Mouse (Mus musculus): Measurements from ENCODE around the gene Dgkh. TPM values are rescaled to one million over a fixed set of nuclear protein-coding genes. Genes with fewer than 3 reads are reported as not detected.

Dgkh gene
- polyA plus RNA-seq, 1 experiment from 2014 or later = 0.87 TPM

- WGBS = 85% methylated on average over 8 of the region's 8 CpGs
- Histone ChIP-seq H3K4me1 (ENCODE audit: control insufficient read depth, insufficient read depth, low read length) (0 out of 2 replicates have a peak, but pooled peaks cover 7% of the 10 kb centered on the region), H3K4me2 (ENCODE audit: low read depth, severe bottlenecking) (no peak overlapping the region), H3K36me3 (ENCODE audit: control insufficient read depth, insufficient read depth, low read length) (no peaks in the 10 kb centered on the region), H3K9me3 (ENCODE audit: control insufficient read depth, low read length) (no peaks in the 10 kb centered on the region), H3K4me3 (ENCODE audit: low read depth, low read length) (no peak overlapping the region), H3K27me3 (ENCODE audit: control insufficient read depth, insufficient read depth, low read length) (no peaks in the 10 kb centered on the region), H3K27ac (replicated peaks; ENCODE audit: low read depth, low read length) (no peak overlapping the region), H3K9ac (ENCODE audit: low read length) (no peak overlapping the region)
- DNase-seq (ENCODE audit: low spot score) (no peak), ATAC-seq (ENCODE audit: insufficient number of reproducible peaks, low FRiP score, low TSS enrichment, low read depth) (no peak)
Observed at GRCm38 (mm10) chr14:78528461-78529425, 203.8 kb downstream of the Dgkh start.

GRCm38 (mm10) chr14:78526907-78527306 lies 205.7 kb downstream of the Dgkh start:
- H3K4me3 ChIP-seq (ENCODE audit: low read depth, low read length) = no peak overlapping the region
- no peaks in the 10 kb centered on the region for H3K27me3 ChIP-seq (ENCODE audit: control insufficient read depth, insufficient read depth, low read length)
- no peaks in the 10 kb centered on the region for H3K36me3 ChIP-seq (ENCODE audit: control insufficient read depth, insufficient read depth, low read length)
- no peak for ATAC-seq (ENCODE audit: insufficient number of reproducible peaks, low FRiP score, low TSS enrichment, low read depth)
- H3K4me2 ChIP-seq (ENCODE audit: low read depth, severe bottlenecking) = no peak overlapping the region
- H3K27ac ChIP-seq (replicated peaks; ENCODE audit: low read depth, low read length) = no peak overlapping the region
- 74% methylated on average over 6 of the region's 6 CpGs for WGBS
- H3K9me3 ChIP-seq (ENCODE audit: control insufficient read depth, low read length) = no peaks in the 10 kb centered on the region
- H3K4me1 ChIP-seq (ENCODE audit: control insufficient read depth, insufficient read depth, low read length) = 0 out of 2 replicates have a peak, but pooled peaks cover 7% of the 10 kb centered on the region
- no peak for DNase-seq (ENCODE audit: low spot score)
- no peak overlapping the region for H3K9ac ChIP-seq (ENCODE audit: low read length)

- no peaks in the 10 kb centered on the region for H3K36me3 ChIP-seq (ENCODE audit: control insufficient read depth, insufficient read depth, low read length)
- ATAC-seq (ENCODE audit: insufficient number of reproducible peaks, low FRiP score, low TSS enrichment, low read depth) = no peak
Observed at GRCm38 (mm10) chr14:78526475-78526874, 206.1 kb downstream of the Dgkh start.

DNA sequence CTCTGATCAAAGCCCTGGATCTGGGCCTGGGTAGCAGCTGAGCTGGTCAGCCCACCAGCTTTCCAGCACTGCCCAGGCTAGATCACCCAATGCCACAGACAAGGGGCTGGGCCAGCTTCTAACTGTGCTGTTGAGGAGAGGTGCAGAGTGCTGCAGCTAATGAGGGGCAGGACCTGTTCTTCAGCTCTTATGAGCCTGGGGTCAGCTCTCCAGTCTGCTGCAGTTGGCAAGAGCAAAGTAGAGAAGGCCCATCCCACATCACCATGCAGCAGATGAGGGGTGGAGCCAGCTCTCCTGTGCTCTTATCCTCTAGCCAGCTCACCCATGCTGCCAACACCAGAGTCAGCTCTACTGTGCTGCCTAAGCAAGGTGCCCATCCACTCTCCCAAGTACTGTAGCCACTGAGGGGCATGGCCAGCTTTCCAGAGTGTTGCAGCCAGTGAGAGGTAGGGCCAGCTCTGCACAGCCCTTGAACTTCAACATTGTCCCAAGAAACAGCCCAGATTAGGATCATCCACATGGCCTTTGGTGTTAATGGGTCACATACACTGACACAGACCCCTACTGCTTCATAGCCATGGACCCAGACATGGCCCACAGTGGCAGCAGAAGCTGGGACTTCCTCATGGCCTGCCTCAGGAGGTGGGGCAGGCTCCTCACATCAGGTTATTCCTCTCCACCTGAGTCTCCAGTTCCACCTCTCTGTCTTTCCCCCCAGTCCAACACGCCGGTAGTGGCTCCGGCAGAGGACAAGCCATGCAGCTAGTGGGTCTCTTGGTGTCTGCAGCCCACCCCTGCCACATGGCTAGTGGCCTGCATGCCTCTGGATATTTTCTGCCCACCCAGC lies 206.7 kb downstream of the Dgkh start:
- H3K27me3 ChIP-seq (ENCODE audit: control insufficient read depth, insufficient read depth, low read length) = no peaks in the 10 kb centered on the region
- no peak for DNase-seq (ENCODE audit: low spot score)
- 83% methylated on average over 3 of the region's 3 CpGs for WGBS

More at GRCm38 (mm10) chr14:78526475-78526874, 206.1 kb downstream of the Dgkh start:
- H3K4me3 ChIP-seq (ENCODE audit: low read depth, low read length) = no peak overlapping the region
- WGBS = 46% methylated on average over 3 of the region's 3 CpGs
- H3K9me3 ChIP-seq (ENCODE audit: control insufficient read depth, low read length) = no peaks in the 10 kb centered on the region
- H3K27me3 ChIP-seq (ENCODE audit: control insufficient read depth, insufficient read depth, low read length) = no peaks in the 10 kb centered on the region
- H3K27ac ChIP-seq (replicated peaks; ENCODE audit: low read depth, low read length) = no peak overlapping the region
- no peak overlapping the region for H3K4me2 ChIP-seq (ENCODE audit: low read depth, severe bottlenecking)
- no peak overlapping the region for H3K9ac ChIP-seq (ENCODE audit: low read length)
- 0 out of 2 replicates have a peak, but pooled peaks cover 7% of the 10 kb centered on the region for H3K4me1 ChIP-seq (ENCODE audit: control insufficient read depth, insufficient read depth, low read length)
- no peak for DNase-seq (ENCODE audit: low spot score)

GRCm38 (mm10) chr14:78525059-78525458 lies 207.5 kb downstream of the Dgkh start:
- 0 out of 2 replicates have a peak, but pooled peaks cover 4% of the 10 kb centered on the region for H3K4me1 ChIP-seq (ENCODE audit: control insufficient read depth, insufficient read depth, low read length)
- H3K36me3 ChIP-seq (ENCODE audit: control insufficient read depth, insufficient read depth, low read length) = no peaks in the 10 kb centered on the region
- no peak overlapping the region for H3K4me2 ChIP-seq (ENCODE audit: low read depth, severe bottlenecking)
- DNase-seq (ENCODE audit: low spot score) (no peak), ATAC-seq (ENCODE audit: insufficient number of reproducible peaks, low FRiP score, low TSS enrichment, low read depth) (no peak)
- no peak overlapping the region for H3K27ac ChIP-seq (replicated peaks; ENCODE audit: low read depth, low read length)
- 92% methylated on average over 2 of the region's 2 CpGs for WGBS
- no peak overlapping the region for H3K9ac ChIP-seq (ENCODE audit: low read length)
- no peaks in the 10 kb centered on the region for H3K9me3 ChIP-seq (ENCODE audit: control insufficient read depth, low read length)
- no peaks in the 10 kb centered on the region for H3K27me3 ChIP-seq (ENCODE audit: control insufficient read depth, insufficient read depth, low read length)
- no peak overlapping the region for H3K4me3 ChIP-seq (ENCODE audit: low read depth, low read length)

More for the DNA sequence above, 206.7 kb downstream of the Dgkh start:
- no peak overlapping the region for H3K4me2 ChIP-seq (ENCODE audit: low read depth, severe bottlenecking)
- H3K4me1 ChIP-seq (ENCODE audit: control insufficient read depth, insufficient read depth, low read length) = 0 out of 2 replicates have a peak, but pooled peaks cover 7% of the 10 kb centered on the region
- 0 out of 2 replicates have a peak, but pooled peaks have one; percentile 31 for ATAC-seq (ENCODE audit: insufficient number of reproducible peaks, low FRiP score, low TSS enrichment, low read depth)
- H3K27ac ChIP-seq (replicated peaks; ENCODE audit: low read depth, low read length) = no peak overlapping the region
- no peak overlapping the region for H3K9ac ChIP-seq (ENCODE audit: low read length)
- no peak overlapping the region for H3K4me3 ChIP-seq (ENCODE audit: low read depth, low read length)
- H3K36me3 ChIP-seq (ENCODE audit: control insufficient read depth, insufficient read depth, low read length) = no peaks in the 10 kb centered on the region
- no peaks in the 10 kb centered on the region for H3K9me3 ChIP-seq (ENCODE audit: control insufficient read depth, low read length)

- peaks cover 7% of the 10 kb centered on the region; the same call in 1 of the 2 replicates for H3K36me3 ChIP-seq (ENCODE audit: control insufficient read depth, insufficient read depth, low read length)
- no peaks in the 10 kb centered on the region for H3K27me3 ChIP-seq (ENCODE audit: control insufficient read depth, insufficient read depth, low read length)
- WGBS = 80% methylated on average over 8 of the region's 9 CpGs
Observed at GRCm38 (mm10) chr14:78510713-78511112, 221.9 kb downstream of the Dgkh start.

DNA sequence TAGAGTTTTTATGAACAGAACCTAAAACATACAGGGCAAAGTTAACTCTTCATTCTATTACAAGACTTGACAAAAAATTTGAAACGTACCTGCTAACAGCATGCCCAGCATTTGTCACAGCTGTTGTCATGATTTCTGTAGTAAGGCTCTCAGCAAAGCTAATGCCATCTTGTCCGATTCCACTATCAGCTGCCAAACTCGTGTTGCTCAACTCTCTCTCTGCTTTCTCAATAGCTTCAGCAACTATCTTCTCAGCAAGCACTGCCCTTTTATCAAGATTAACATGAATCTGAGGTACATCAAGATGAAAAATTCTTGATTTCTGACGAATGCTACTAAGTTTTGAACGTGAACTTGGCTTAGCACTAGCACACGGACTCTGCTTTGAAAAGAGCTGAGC lies 222.8 kb downstream of the Dgkh start:
- Histone ChIP-seq H3K9ac (ENCODE audit: low read length) (no peak overlapping the region), H3K36me3 (ENCODE audit: control insufficient read depth, insufficient read depth, low read length) (peaks cover 7% of the 10 kb centered on the region; the same call in 1 of the 2 replicates), H3K27me3 (ENCODE audit: control insufficient read depth, insufficient read depth, low read length) (no peaks in the 10 kb centered on the region), H3K4me1 (ENCODE audit: control insufficient read depth, insufficient read depth, low read length) (no peaks in the 10 kb centered on the region), H3K27ac (replicated peaks; ENCODE audit: low read depth, low read length) (no peak overlapping the region), H3K4me2 (ENCODE audit: low read depth, severe bottlenecking) (no peak overlapping the region), H3K9me3 (ENCODE audit: control insufficient read depth, low read length) (no peaks in the 10 kb centered on the region), H3K4me3 (ENCODE audit: low read depth, low read length) (no peak overlapping the region)
- no peak for ATAC-seq (ENCODE audit: insufficient number of reproducible peaks, low FRiP score, low TSS enrichment, low read depth)
- 92% methylated on average over 6 of the region's 6 CpGs for WGBS
- no peak for DNase-seq (ENCODE audit: low spot score)

More at GRCm38 (mm10) chr14:78510713-78511112, 221.9 kb downstream of the Dgkh start:
- no peak overlapping the region for H3K4me2 ChIP-seq (ENCODE audit: low read depth, severe bottlenecking)
- DNase-seq (ENCODE audit: low spot score) (no peak), ATAC-seq (ENCODE audit: insufficient number of reproducible peaks, low FRiP score, low TSS enrichment, low read depth) (no peak)
- H3K9me3 ChIP-seq (ENCODE audit: control insufficient read depth, low read length) = no peaks in the 10 kb centered on the region
- no peak overlapping the region for H3K9ac ChIP-seq (ENCODE audit: low read length)
- H3K27ac ChIP-seq (replicated peaks; ENCODE audit: low read depth, low read length) = no peak overlapping the region
- H3K4me1 ChIP-seq (ENCODE audit: control insufficient read depth, insufficient read depth, low read length) = no peaks in the 10 kb centered on the region
- no peak overlapping the region for H3K4me3 ChIP-seq (ENCODE audit: low read depth, low read length)

All from limb, embryonic 11.5 days (tissue).